Mouse (Mus musculus) embryonic facial prominence, embryonic 10.5 days (tissue): ENCODE data around the gene Arrb2. TPM values are rescaled to one million over a fixed set of nuclear protein-coding genes. Genes with fewer than 3 reads are reported as not detected.

ENCODE experiments used
- DNase-seq: peaks from one replicate; pipeline ENCODE4 v3.0.0-alpha.2; 2017; ENCODE audit warnings: low spot score
- H3K27ac ChIP-seq: fragments of 300-500 bp; sonication (generic); replicated peaks from 2 replicates; pipeline ENCODE4 v1.5.1; 2016; ENCODE audit warnings: mild to moderate bottlenecking
- H3K27me3 ChIP-seq: fragments of 300-500 bp; sonication (generic); replicated peaks from 2 replicates; pipeline ENCODE4 v1.6.1; 2016; ENCODE audit warnings: low read depth, mild to moderate bottlenecking; ENCODE audit not compliant: poor library complexity, severe bottlenecking
- H3K36me3 ChIP-seq: fragments of 300-500 bp; sonication (generic); replicated peaks from 2 replicates; pipeline ENCODE4 v1.6.1; 2016; ENCODE audit warnings: mild to moderate bottlenecking, moderate library complexity
- H3K4me1 ChIP-seq: fragments of 300-500 bp; sonication (generic); 2 replicates; pipeline ENCODE4 v1.6.1; 2016
- H3K4me3 ChIP-seq: fragments of 300-500 bp; sonication (generic); 2 replicates; pipeline ENCODE4 v1.5.1; 2016; ENCODE audit warnings: mild to moderate bottlenecking, moderate library complexity
- H3K9me3 ChIP-seq: fragments of 300-500 bp; sonication (generic); 2 replicates; pipeline ENCODE4 v1.6.1; 2016; ENCODE audit warnings: mild to moderate bottlenecking
- WGBS: fragments of 180-500 bp; shearing (Covaris S2); methylation state at CpG from one replicate; pipeline ENCODE4 v1.1.7; 2016; 5-methylcytosine and 5-hydroxymethylcytosine counted together
- polyA plus RNA-seq: library from polyadenylated mRNA; unstranded; fragments of >200 nt; fragmentation: Nextera tagmentation; extraction: Ambion mirVana; gene quantifications from 2 replicates; pipeline ENCODE4 v1.2.1, GENCODE M21; 2016

Gene Arrb2
- polyA plus RNA-seq, 1 experiment from 2014 or later: 28.4 TPM

DNA sequence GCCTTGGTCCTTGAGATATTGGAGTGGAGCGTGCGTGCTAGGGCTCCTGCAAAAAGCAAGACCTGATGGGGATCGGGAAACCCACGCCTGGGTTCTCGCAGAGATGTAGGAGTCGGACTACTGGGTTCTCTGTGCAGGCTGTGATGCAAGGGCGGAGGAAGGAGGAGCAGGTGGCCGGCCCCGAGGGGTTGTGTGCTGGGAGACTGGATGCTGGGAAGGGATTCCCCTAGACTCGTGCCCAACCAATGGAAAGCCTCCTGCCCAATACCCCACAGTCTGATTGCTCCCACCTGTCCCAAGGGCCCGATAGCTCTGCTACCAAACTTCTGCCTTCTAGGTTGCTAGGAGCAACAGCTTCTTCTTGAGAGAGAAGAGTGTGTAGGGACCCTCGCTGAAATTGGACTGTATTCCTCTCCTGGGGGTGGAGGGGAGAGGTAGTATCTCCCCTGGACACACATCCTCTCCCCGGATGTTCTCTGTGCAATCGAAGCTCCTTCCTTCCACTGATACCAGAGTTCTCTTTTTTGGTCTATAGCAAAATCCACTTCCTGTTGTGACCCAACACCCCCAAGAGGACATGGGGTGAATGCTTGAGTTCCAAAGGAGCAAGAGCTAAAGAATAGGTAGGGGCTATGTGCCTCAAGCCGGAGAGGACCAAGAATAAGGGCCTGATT lies 597 bp downstream of the Arrb2 start:
- peaks cover 43% of the 10 kb centered on the region for H3K4me1 ChIP-seq
- H3K27me3 ChIP-seq: no peaks in the 10 kb centered on the region
- peaks cover 29% of the 10 kb centered on the region for H3K36me3 ChIP-seq
- DNase-seq: peak; percentile 67
- peak overlapping the region; percentile 92 for H3K27ac ChIP-seq
- peak overlapping the region; percentile 88 for H3K4me3 ChIP-seq
- H3K9me3 ChIP-seq: no peaks in the 10 kb centered on the region
- 9% methylated on average over 15 of the region's 15 CpGs for WGBS

DNA sequence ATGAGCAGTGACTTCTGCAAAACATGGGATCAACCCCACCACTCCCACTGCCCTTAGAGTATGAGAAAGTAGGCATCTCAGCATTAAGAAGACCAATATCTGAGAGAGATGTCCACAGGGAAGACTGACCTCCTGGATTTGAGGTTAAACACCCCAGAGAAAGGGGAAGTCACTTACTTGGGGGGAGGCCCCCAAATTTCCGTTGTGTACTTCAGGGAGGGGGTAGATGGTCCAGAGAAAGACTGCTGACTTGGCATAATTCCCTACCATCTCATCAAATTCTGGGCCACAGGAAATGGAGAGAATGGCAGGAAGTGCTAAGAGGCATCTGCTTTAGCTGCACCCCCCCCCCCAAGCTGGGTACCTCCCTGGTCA lies 1.1 kb downstream of the Arrb2 start:
- Histone ChIP-seq H3K9me3 (no peaks in the 10 kb centered on the region), H3K36me3 (peaks cover 35% of the 10 kb centered on the region), H3K4me3 (peak overlapping the region; percentile 88), H3K27me3 (no peaks in the 10 kb centered on the region), H3K4me1 (peaks cover 47% of the 10 kb centered on the region), H3K27ac (0 out of 2 replicates have a peak overlapping the region, but pooled peaks have one; percentile 6)
- no peak for DNase-seq
- 67% methylated on average over 1 of the region's 1 CpGs for WGBS

DNA sequence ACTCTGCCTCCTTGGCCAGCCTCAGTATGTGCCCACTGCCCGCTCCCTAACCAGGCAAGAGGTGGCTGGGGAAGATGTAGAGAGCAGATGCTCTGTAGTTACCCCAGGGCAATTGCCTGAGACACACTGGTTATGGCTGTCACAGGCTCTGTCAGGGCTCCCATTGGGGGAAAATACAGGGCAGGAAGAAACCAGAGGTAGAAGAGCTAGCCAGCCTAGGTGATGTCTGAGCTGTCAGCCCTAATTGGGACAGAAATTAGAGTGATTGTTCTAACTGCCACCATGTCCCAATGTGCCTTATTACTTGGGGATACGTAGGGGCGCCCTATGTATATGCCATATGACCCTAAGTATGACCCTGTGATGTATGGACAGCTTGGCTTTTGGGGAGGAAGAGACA lies 1.5 kb downstream of the Arrb2 start:
- peak overlapping the region; percentile 88 for H3K4me3 ChIP-seq
- WGBS: 90% methylated on average over 3 of the region's 3 CpGs
- peaks cover 47% of the 10 kb centered on the region for H3K4me1 ChIP-seq

DNA sequence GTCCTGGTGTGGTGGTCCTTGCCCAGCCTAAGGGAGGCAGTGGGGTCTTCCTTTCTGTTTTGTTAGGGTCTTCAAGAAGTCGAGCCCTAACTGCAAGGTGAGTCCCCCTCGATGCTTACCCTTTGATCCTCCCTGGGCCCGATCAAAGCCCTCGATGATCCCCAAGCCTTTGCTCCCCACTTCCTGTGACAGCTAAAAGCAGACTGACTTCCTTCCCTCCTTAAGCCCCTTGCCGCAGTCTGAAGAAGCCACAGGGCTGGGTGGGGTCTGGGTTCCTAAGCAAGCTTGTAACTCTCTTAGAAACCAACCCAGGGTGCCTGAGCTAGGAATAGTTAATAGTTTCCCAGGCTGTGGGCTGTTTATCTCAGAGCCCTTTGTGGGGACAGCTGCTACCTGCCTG lies 3.0 kb downstream of the Arrb2 start:
- Histone ChIP-seq H3K9me3 (no peaks in the 10 kb centered on the region), H3K4me3 (no peak overlapping the region), H3K27ac (no peak overlapping the region), H3K4me1 (peaks cover 47% of the 10 kb centered on the region), H3K27me3 (no peaks in the 10 kb centered on the region), H3K36me3 (peaks cover 54% of the 10 kb centered on the region)
- DNase-seq: no peak
- 69% methylated on average over 5 of the region's 5 CpGs for WGBS

More for the DNA sequence above, 1.5 kb downstream of the Arrb2 start:
- no peaks in the 10 kb centered on the region for H3K27me3 ChIP-seq
- no peak overlapping the region for H3K27ac ChIP-seq
- peaks cover 39% of the 10 kb centered on the region for H3K36me3 ChIP-seq
- H3K9me3 ChIP-seq: no peaks in the 10 kb centered on the region
- DNase-seq: no peak

DNA sequence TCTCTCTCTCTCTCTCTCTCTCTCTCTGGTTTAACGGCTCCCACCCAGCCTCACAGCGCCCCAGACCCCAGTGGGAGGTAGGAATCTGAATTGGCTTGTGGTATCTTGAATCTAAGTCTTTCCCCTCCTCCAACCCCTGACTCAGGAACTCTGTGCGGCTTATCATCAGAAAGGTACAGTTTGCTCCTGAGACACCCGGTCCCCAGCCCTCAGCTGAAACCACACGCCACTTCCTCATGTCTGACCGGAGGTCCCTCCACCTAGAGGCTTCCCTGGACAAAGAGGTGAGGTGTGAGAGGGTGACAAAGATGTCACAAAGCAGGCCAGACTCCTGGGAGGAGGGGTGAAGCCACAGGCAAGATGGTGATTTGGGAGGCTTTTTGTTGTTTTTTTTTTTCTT lies 5.0 kb downstream of the Arrb2 start:
- no peak for DNase-seq
- no peaks in the 10 kb centered on the region for H3K27me3 ChIP-seq
- no peak overlapping the region for H3K27ac ChIP-seq
- H3K4me1 ChIP-seq: peaks cover 35% of the 10 kb centered on the region
- H3K36me3 ChIP-seq: peaks cover 72% of the 10 kb centered on the region
- no peaks in the 10 kb centered on the region for H3K9me3 ChIP-seq
- WGBS: 87% methylated on average over 6 of the region's 6 CpGs
- H3K4me3 ChIP-seq: no peak overlapping the region

DNA sequence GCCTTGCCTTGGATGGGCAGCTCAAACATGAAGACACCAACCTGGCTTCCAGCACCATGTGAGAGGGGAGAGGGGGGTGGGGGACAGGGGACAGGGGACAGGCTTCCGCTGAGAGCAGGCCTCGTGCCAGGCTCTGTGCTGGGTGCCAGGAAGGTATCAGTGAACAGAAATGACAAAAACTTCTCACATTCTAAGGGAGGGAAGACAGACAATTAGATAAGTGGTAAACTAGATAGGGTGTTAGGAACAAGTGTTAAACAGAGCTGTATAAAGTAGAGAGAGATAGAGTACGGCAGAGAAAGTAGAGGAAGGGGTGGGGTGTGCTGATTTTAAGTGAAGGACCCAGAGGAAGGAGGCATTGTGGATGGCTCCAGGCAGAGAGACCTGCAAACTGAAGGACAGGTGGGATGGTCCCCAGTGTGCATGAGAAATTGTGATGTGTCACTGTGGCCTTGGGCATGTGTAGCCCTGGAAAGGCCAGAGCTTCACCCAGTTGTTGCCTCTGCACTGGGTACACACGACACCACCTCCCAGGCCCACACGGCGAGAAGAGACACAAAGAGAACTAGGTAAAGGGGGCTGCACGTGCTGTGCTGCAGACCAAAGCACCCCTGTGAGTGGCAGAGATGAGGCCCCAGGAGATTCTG lies 6.4 kb downstream of the Arrb2 start:
- no peak for DNase-seq
- Histone ChIP-seq H3K4me1 (peaks cover 22% of the 10 kb centered on the region), H3K36me3 (peaks cover 72% of the 10 kb centered on the region), H3K9me3 (no peaks in the 10 kb centered on the region), H3K27me3 (no peaks in the 10 kb centered on the region), H3K27ac (no peak overlapping the region), H3K4me3 (no peak overlapping the region)
- WGBS: 91% methylated on average over 7 of the region's 7 CpGs

DNA sequence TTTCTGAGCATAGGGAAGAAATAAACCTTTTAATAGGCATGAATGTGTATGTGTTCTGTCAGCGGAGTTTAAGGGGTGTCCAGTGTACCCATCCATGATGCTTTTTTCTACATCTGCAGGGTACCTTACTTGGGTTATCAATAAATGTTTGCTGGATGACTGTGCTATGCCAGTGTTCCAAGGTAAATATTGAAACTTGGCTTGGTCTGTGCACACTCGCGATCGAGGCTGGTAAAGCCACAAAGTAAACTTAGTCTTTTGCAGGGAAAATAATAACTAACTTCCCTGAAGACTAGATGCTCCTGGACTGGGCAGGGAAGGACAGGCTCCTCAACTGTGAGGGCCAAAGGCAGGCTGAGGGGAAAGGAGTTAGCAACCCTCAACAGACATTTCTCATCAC lies 8.2 kb downstream of the Arrb2 start:
- H3K36me3 ChIP-seq: peaks cover 67% of the 10 kb centered on the region
- H3K4me3 ChIP-seq: no peak overlapping the region
- no peaks in the 10 kb centered on the region for H3K27me3 ChIP-seq
- peaks cover 4% of the 10 kb centered on the region for H3K4me1 ChIP-seq
- no peak overlapping the region for H3K27ac ChIP-seq
- no peak for DNase-seq
- WGBS: 94% methylated on average over 4 of the region's 4 CpGs
- no peaks in the 10 kb centered on the region for H3K9me3 ChIP-seq

DNA sequence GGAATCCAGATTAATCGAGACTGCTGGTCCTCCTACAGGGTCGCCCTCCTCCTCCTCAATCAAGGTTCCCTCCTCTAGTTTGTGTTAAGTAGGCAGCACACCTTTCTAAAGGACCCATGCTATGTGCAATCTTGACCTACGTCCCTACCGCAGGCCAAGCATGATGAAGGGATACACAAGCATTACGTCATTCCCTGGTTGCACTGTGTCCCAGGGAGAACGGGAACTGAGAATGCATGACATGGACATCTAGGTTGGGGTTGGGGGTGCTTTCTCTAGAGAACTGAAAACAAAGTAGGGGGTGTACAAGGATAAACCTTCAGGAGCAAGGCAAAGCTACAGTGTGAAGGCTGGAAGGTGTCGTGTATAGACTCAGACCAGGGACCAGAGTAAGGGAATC lies 9.4 kb downstream of the Arrb2 start:
- Histone ChIP-seq H3K4me3 (no peak overlapping the region), H3K36me3 (peaks cover 54% of the 10 kb centered on the region), H3K27ac (no peak overlapping the region), H3K4me1 (peaks cover 4% of the 10 kb centered on the region; the same call in 1 of the 2 replicates), H3K9me3 (no peaks in the 10 kb centered on the region), H3K27me3 (no peaks in the 10 kb centered on the region)
- no peak for DNase-seq
- 91% methylated on average over 7 of the region's 7 CpGs for WGBS

DNA sequence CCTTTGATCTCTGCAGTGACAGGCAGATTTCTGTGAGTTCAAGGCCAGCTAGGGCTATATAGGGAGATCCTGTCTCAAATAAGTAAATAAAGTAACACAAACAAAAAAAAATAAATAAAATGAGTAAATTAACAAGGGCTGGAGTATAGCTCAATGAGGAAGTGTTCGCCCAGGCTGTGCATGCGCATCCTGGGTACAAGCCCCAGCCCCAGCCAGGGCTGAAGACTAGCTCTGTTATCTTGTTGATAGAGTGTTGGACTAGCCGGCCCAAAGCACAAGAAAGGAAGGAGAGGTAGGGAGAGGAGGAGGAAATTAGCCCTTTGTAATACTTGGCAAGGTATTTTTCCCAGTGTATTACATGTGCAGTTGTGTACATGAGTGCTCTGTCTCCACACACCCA lies 11.5 kb downstream of the Arrb2 start:
- Histone ChIP-seq H3K4me3 (no peak overlapping the region), H3K27me3 (no peaks in the 10 kb centered on the region), H3K9me3 (no peaks in the 10 kb centered on the region), H3K4me1 (no peaks in the 10 kb centered on the region), H3K36me3 (peaks cover 33% of the 10 kb centered on the region), H3K27ac (no peak overlapping the region)
- DNase-seq: no peak
- 89% methylated on average over 3 of the region's 3 CpGs for WGBS

DNA sequence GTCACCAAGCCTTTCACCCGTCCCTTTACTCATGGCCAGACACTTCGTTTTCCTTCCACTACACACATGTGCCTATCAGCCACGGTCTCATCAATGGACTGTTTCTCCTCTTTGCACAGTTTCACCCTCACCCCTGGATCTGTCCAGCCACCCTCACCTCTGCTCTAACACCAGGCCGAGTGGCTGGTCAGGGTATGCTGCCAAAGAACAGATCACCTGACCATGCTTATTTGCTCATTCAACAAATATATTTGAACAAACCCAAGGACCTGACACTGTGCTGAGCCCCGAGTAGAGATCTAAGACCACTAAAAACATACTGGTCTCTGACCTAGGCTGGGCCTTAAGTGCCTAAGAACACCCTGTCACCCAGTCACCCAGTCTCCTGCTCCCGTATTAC lies 12.2 kb downstream of the Arrb2 start:
- Histone ChIP-seq H3K4me1 (no peaks in the 10 kb centered on the region), H3K9me3 (no peaks in the 10 kb centered on the region), H3K36me3 (peaks cover 26% of the 10 kb centered on the region), H3K4me3 (no peak overlapping the region), H3K27me3 (no peaks in the 10 kb centered on the region), H3K27ac (no peak overlapping the region)
- no peak for DNase-seq
- 74% methylated on average over 6 of the region's 6 CpGs for WGBS

DNA sequence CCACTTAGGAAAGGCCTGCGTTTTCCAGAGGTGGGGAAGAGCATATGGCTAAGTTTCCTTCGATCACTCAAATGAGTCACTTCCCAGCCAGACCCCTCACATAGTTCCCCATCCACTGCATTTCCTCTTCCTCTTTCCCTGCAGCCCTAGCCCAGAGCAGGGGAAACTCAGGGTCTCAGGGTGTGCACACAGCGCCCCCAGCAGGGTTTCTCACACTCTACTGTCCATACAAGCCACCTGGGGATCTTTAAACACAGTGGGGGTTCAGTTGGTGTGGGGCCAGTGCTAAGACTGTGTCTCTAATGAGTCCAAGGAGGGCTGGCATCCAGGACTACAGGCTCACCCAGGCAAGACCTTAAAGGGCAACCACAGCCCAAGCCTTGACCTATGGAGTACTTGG lies 14.3 kb downstream of the Arrb2 start:
- 53% methylated on average over 3 of the region's 3 CpGs for WGBS
- DNase-seq: no peak

DNA sequence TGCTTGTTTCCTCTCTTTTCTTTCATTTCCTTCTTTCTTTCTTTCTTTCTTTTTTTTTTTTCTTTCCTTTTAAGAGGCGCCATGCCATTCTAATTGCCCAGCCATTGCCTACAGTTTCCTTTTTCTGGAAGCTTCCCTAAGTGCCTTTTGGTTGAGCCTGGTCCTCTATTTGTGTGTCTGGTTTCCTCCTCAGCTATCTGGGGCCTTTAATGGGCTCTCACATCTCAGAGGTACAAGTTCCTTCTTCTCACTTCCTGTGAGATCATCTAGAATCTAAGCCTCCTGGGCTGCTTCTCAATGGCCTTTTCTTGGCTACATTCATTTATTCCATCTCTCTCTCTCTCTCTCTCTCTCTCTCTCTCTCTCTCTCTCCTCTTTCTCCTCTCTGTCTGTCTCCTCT lies 14.9 kb downstream of the Arrb2 start:
- 77% methylated on average over 1 of the region's 1 CpGs for WGBS
- Histone ChIP-seq H3K36me3 (peaks cover under 1% of the 10 kb centered on the region; the same call in 1 of the 2 replicates), H3K27me3 (no peaks in the 10 kb centered on the region), H3K9me3 (no peaks in the 10 kb centered on the region), H3K4me3 (no peak overlapping the region), H3K27ac (no peak overlapping the region), H3K4me1 (peaks cover 6% of the 10 kb centered on the region)
- no peak for DNase-seq

More for the DNA sequence above, 14.3 kb downstream of the Arrb2 start:
- Histone ChIP-seq H3K27me3 (no peaks in the 10 kb centered on the region), H3K4me3 (no peak overlapping the region), H3K36me3 (peaks cover 7% of the 10 kb centered on the region), H3K27ac (no peak overlapping the region; the same call in 1 of the 2 replicates), H3K4me1 (no peaks in the 10 kb centered on the region), H3K9me3 (no peaks in the 10 kb centered on the region)

DNA sequence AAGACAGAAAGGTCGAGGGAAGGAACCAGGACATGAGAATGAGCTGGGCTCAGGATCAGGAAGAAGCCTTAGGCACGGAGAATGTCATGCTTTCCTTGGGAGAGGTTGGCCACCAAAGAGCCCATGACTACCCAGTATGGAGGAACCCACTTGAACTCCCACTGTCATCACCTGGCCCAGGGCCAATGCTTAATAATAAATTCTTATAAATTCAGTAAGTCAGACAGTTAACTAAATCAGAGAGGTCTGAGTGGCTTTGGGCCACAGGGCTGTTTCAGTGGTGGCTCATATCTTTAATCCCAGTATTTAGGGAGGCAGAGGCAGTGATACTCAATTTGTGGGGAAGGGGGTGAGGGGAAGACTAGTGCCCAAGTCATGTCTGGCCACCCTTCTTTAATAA lies 18.5 kb downstream of the Arrb2 start:
- no peaks in the 10 kb centered on the region for H3K27me3 ChIP-seq
- 91% methylated on average over 2 of the region's 2 CpGs for WGBS
- H3K9me3 ChIP-seq: no peaks in the 10 kb centered on the region
- H3K4me3 ChIP-seq: peak overlapping the region; percentile 82; the same call in 1 of the 2 replicates
- H3K4me1 ChIP-seq: peaks cover 19% of the 10 kb centered on the region
- no peak overlapping the region for H3K27ac ChIP-seq
- DNase-seq: no peak
- H3K36me3 ChIP-seq: peaks cover 17% of the 10 kb centered on the region
